ENCODE assay signal across 8 mouse cellular contexts in genomic region chr8:12930290-12930689, GRCm38 (mm10). TPM values are rescaled to one million over a fixed set of nuclear protein-coding genes. Genes with fewer than 3 reads are reported as not detected.
A peak's percentile ranks its signal among the peaks of the same experiment; 100 is the strongest.
DNase-seq lines count a peak whose midpoint lies in the region; ATAC-seq and TF ChIP-seq lines count a peak whose summit lies in the region.
"Had no signal": no experiment of that assay in that cellular context is flagged by ENCODE, and none has a peak within 500 bp of the region (broad histone marks: within the 10 kb centered on the region; RNA-seq: fewer than 3 reads in every experiment).

No protein-coding gene starts in this region.

- DNase-seq in MEL (ENCODE audit: low read depth, low spot score) = peak; percentile 6
- DNase-seq in lung, adult 2 months = no peak
- DNase-seq in forebrain, embryonic 10.5 days (ENCODE audit: extremely low spot score, low spot score) = no peak
- no peak for DNase-seq in layer of hippocampus, adult 11-12 months (ENCODE audit: low spot score)
- DNase-seq in frontal cortex, adult 2 months (ENCODE audit: extremely low spot score in 1 of 2, low spot score in 1 of 2) = no peak

- H3K9me3 ChIP-seq in E14TG2a.4 (ENCODE audit: low read length) (no peaks in the 10 kb centered on the region), MEL (replicated peaks; ENCODE audit: insufficient read depth, low read length) (no peaks in the 10 kb centered on the region)
- no peaks in the 10 kb centered on the region for H3K9me3 ChIP-seq in intestine, embryonic 15.5 days
- H3K9me3 ChIP-seq in forebrain, embryonic 10.5 days = no peaks in the 10 kb centered on the region
- H3K9me3 ChIP-seq: embryonic facial prominence, embryonic 15.5 days had no signal

- TF ChIP-seq CTCF in E14TG2a.4 (conservative IDR thresholded peaks at IDR 0.05; ENCODE audit: low read length) (no peak), MEL (IDR thresholded peaks at IDR 0.05 in 2 of 3, conservative IDR thresholded peaks at IDR 0.05 in 1 of 3; ENCODE audit: control insufficient read depth in 1 of 3, insufficient read depth in 1 of 3, low read depth in 2 of 3, low read length in 3 of 3, poor library complexity in 1 of 3, severe bottlenecking in 1 of 3) (no peak)
- no peak for TF ChIP-seq CTCF in lung, adult 2 months (IDR thresholded peaks at IDR 0.05; ENCODE audit: insufficient read depth, low read length)

- H3K4me2 ChIP-seq in intestine, embryonic 15.5 days (replicated peaks) = peak overlapping the region; percentile 43
- H3K4me2 ChIP-seq: embryonic facial prominence, embryonic 15.5 days had no signal

- H3K27ac ChIP-seq in MEL (ENCODE audit: control insufficient read depth, low read depth, low read length) = no peak overlapping the region
- peak overlapping the region; percentile 76 for H3K27ac ChIP-seq in intestine, embryonic 15.5 days
- no peak overlapping the region for H3K27ac ChIP-seq in forebrain, embryonic 10.5 days
- H3K27ac ChIP-seq: embryonic facial prominence, embryonic 15.5 days had no signal

- TF ChIP-seq EP300 in MEL (IDR thresholded peaks at IDR 0.05; ENCODE audit: low read depth in 1 of 2, low read length in 2 of 2) = no peak

- WGBS in intestine, embryonic 15.5 days = 12% methylated on average over 5 of the region's 5 CpGs
- WGBS in lung, adult 2 months = 15% methylated on average over 5 of the region's 5 CpGs
- 53% methylated on average over 5 of the region's 5 CpGs for WGBS in forebrain, embryonic 10.5 days

- H3K9ac ChIP-seq in MEL (ENCODE audit: control insufficient read depth, low read depth, low read length, poor library complexity, severe bottlenecking) = no peak overlapping the region
- H3K9ac ChIP-seq in intestine, embryonic 15.5 days = no peak overlapping the region
- H3K9ac ChIP-seq: embryonic facial prominence, embryonic 15.5 days had no signal

- H3K4me1 ChIP-seq in E14TG2a.4 (replicated peaks; ENCODE audit: low read depth, low read length) = peaks cover 93% of the 10 kb centered on the region
- H3K4me1 ChIP-seq in MEL (ENCODE audit: control insufficient read depth in 1 of 2, insufficient read depth in 2 of 2, low read length in 2 of 2) = no peaks in the 10 kb centered on the region
- H3K4me1 ChIP-seq in intestine, embryonic 15.5 days (replicated peaks) = peaks cover 45% of the 10 kb centered on the region
- peaks cover 13% of the 10 kb centered on the region for H3K4me1 ChIP-seq in lung, adult 2 months (ENCODE audit: control insufficient read depth, insufficient read depth, low read length)
- peaks cover 38% of the 10 kb centered on the region for H3K4me1 ChIP-seq in forebrain, embryonic 10.5 days
- H3K4me1 ChIP-seq: embryonic facial prominence, embryonic 15.5 days had no signal

- no peaks in the 10 kb centered on the region for H3K79me2 ChIP-seq in MEL (ENCODE audit: control insufficient read depth, insufficient read depth, low read length, poor library complexity)

- no peak for TF ChIP-seq RAD21 in MEL (IDR thresholded peaks at IDR 0.05; ENCODE audit: low read depth, low read length)

- H3K36me3 ChIP-seq in E14TG2a.4 (ENCODE audit: insufficient read depth, low read length) (no peaks in the 10 kb centered on the region), MEL (ENCODE audit: control insufficient read depth in 1 of 2, insufficient read depth in 2 of 2, low read length in 2 of 2) (no peaks in the 10 kb centered on the region)
- H3K36me3 ChIP-seq in intestine, embryonic 15.5 days = no peaks in the 10 kb centered on the region
- H3K36me3 ChIP-seq in forebrain, embryonic 10.5 days (replicated peaks) = no peaks in the 10 kb centered on the region
- H3K36me3 ChIP-seq: embryonic facial prominence, embryonic 15.5 days had no signal

- peak; percentile 28 for ATAC-seq in intestine, embryonic 15.5 days

- no peaks in the 10 kb centered on the region for H3K27me3 ChIP-seq in E14TG2a.4 (ENCODE audit: insufficient read depth, low read length)
- no peaks in the 10 kb centered on the region for H3K27me3 ChIP-seq in MEL (ENCODE audit: control insufficient read depth in 1 of 2, insufficient read depth in 2 of 2, low read length in 2 of 2)
- H3K27me3 ChIP-seq in intestine, embryonic 15.5 days (replicated peaks) = no peaks in the 10 kb centered on the region
- H3K27me3 ChIP-seq in forebrain, embryonic 10.5 days (ENCODE audit: poor library complexity, severe bottlenecking) = no peaks in the 10 kb centered on the region
- H3K27me3 ChIP-seq: embryonic facial prominence, embryonic 15.5 days had no signal

- H3K4me3 ChIP-seq in E14TG2a.4 (replicated peaks; ENCODE audit: low read length) = peak overlapping the region; percentile 17; the same call in 1 of the 2 replicates
- no peak overlapping the region for H3K4me3 ChIP-seq in MEL (ENCODE audit: control insufficient read depth in 1 of 2, insufficient read depth in 1 of 2, low read depth in 2 of 2, low read length in 2 of 2)
- H3K4me3 ChIP-seq in intestine, embryonic 15.5 days (replicated peaks) = no peak overlapping the region
- peak overlapping the region; percentile 16 for H3K4me3 ChIP-seq in lung, adult 2 months (replicated peaks; ENCODE audit: extremely low read depth, low read depth, low read length)
- no peak overlapping the region for H3K4me3 ChIP-seq in forebrain, embryonic 10.5 days
- H3K4me3 ChIP-seq: embryonic facial prominence, embryonic 15.5 days had no signal

- TF ChIP-seq POLR2A in MEL (IDR thresholded peaks at IDR 0.05; ENCODE audit: control insufficient read depth in 1 of 2, insufficient read depth in 1 of 2, low read depth in 1 of 2, low read length in 2 of 2, poor library complexity in 1 of 2) = no peak
- TF ChIP-seq POLR2A in lung, adult 2 months (IDR thresholded peaks at IDR 0.05; ENCODE audit: borderline replicate concordance, extremely low read depth, low read depth, low read length) = peak; percentile 43; the same call in 1 of the 2 replicates

TF ChIP-seq in MEL, 35 proteins besides CTCF, POLR2A, EP300 and RAD21:
- TF ChIP-seq CHD2 (IDR thresholded peaks at IDR 0.05; ENCODE audit: low read length) = no peak
- TF ChIP-seq MEF2A (IDR thresholded peaks at IDR 0.05; ENCODE audit: extremely low read depth, insufficient replicate concordance, low read depth, low read length, poor library complexity, severe bottlenecking) = no peak
- no peak for TF ChIP-seq POLR2AphosphoS5 (IDR thresholded peaks at IDR 0.05; ENCODE audit: borderline replicate concordance, low read depth, low read length)
- no peak for TF ChIP-seq UBTF (IDR thresholded peaks at IDR 0.05; ENCODE audit: borderline replicate concordance, insufficient read depth, low read depth, low read length)
- TF ChIP-seq RCOR1 (IDR thresholded peaks at IDR 0.05; ENCODE audit: low read depth, low read length) = no peak
- TF ChIP-seq KAT2A (conservative IDR thresholded peaks at IDR 0.05; ENCODE audit: low read depth, low read length) = no peak
- TF ChIP-seq POLR2AphosphoS2 (IDR thresholded peaks at IDR 0.05; ENCODE audit: low read length) = no peak
- no peak for TF ChIP-seq MYC (IDR thresholded peaks at IDR 0.05; ENCODE audit: low read depth, low read length)
- TF ChIP-seq JUND (IDR thresholded peaks at IDR 0.05; ENCODE audit: low read depth, low read length) = no peak
- no peak for TF ChIP-seq MAX (IDR thresholded peaks at IDR 0.05; ENCODE audit: low read length)
- no peak for TF ChIP-seq CHD1 (IDR thresholded peaks at IDR 0.05; ENCODE audit: low read depth, low read length)

RNA-seq across cellular contexts. Expression of gene Mcf2l, which starts 56.7 kb away (rescaled TPM):
- total RNA-seq in MEL (2012; rRNA removed) = 1.2 and 1.8 TPM in 2 replicates
- polyA plus RNA-seq in MEL (2012; ENCODE audit: insufficient read depth in 1 of 2, insufficient read length in 2 of 2, low read depth in 1 of 2, low replicate concordance in 2 of 2, missing spikeins in 1 of 2) = 1 to 10 TPM in 1 of 2 experiments, not detected in 1; 3.6 TPM
- polyA plus RNA-seq in intestine, embryonic 15.5 days (2015; fragmentation: Nextera tagmentation; extraction: Ambion mirVana) = 13.1 and 13.7 TPM in 2 replicates
- 42.8 and 65.2 TPM in 2 replicates for polyA plus RNA-seq in lung, adult 2 months (2012; rRNA removed)
- 26.3 and 32.5 TPM in 2 replicates for polyA plus RNA-seq in forebrain, embryonic 10.5 days (2016; fragmentation: Nextera tagmentation; extraction: Ambion mirVana)
- polyA plus RNA-seq in frontal cortex, adult 2 months (2012; rRNA removed) = 166 and 193 TPM in 2 replicates

Comparison
In these comparisons a context has a peak if more than half of its experiments do, and no peak if none do; other contexts are left out.
1. H3K4me3 ChIP-seq: peak in E14TG2a.4 (single experiment) and lung, adult 2 months (single experiment); none in MEL (0 of 2), intestine, embryonic 15.5 days (single experiment) and forebrain, embryonic 10.5 days (single experiment).